Mouse (Mus musculus) MEL (cell line): ENCODE data around the gene Slc38a4.

Source experiments
- CTCF ChIP-seq, 3 experiments: IDR thresholded peaks in 2 of 3; conservative IDR thresholded peaks in 1 of 3; 2 replicates each; pipeline ENCODE4 v1.5.1; 2011 to 2012; ENCODE audit warnings: low read length in 3 of 3, low read depth in 2 of 3, mild to moderate bottlenecking in 2 of 3, improper control_type of control experiment in 1 of 3, inconsistent platforms in 1 of 3, mixed read lengths in 1 of 3, moderate library complexity in 1 of 3; ENCODE audit not compliant: control insufficient read depth in 1 of 3, insufficient read depth in 1 of 3, poor library complexity in 1 of 3, severe bottlenecking in 1 of 3
- MAZ ChIP-seq: IDR thresholded peaks from 2 replicates; pipeline ENCODE4 v1.6.1; 2012; ENCODE audit warnings: low read depth, mild to moderate bottlenecking, inconsistent platforms, low read length, improper control_type of control experiment

DNA sequence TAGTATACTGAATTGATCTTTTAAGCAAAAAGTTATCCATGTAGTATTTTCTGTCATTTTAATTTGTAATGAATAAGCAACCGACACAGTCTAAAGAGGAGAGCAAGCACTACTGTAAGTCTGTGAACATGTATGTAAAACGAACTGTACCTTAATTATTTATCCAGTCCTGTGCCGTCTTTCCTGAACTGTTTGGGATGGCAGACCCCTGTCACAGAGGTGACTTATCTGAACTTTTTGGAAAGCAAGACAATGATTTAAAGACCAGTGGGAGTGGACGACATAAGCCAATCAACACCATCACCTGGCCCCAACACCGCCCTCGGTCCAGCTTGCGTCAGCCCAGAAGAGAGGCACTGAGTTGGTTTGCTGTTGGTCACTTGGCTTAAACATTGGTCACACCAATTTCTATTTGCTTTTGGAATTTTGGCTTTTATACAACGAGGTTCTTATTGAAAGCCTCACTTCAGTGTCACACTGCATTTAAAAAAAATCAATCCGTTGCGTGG, 24.7 kb downstream of the Slc38a4 start:
- TF ChIP-seq MAZ (no peak), CTCF (IDR thresholded peaks at IDR 0.05 in 2 of 3, conservative IDR thresholded peaks at IDR 0.05 in 1 of 3; ENCODE audit: control insufficient read depth in 1 of 3, insufficient read depth in 1 of 3, low read depth in 2 of 3, low read length in 3 of 3, poor library complexity in 1 of 3, severe bottlenecking in 1 of 3) (no peak)
